Mouse (Mus musculus) spleen, adult 12 weeks (tissue): ENCODE results near the gene Casz1.

ENCODE experiments used
- DNase-seq: peaks from one replicate; pipeline ENCODE4 v3.0.0; 2022; ENCODE audit warnings: low spot score

Gene Casz1

DNA sequence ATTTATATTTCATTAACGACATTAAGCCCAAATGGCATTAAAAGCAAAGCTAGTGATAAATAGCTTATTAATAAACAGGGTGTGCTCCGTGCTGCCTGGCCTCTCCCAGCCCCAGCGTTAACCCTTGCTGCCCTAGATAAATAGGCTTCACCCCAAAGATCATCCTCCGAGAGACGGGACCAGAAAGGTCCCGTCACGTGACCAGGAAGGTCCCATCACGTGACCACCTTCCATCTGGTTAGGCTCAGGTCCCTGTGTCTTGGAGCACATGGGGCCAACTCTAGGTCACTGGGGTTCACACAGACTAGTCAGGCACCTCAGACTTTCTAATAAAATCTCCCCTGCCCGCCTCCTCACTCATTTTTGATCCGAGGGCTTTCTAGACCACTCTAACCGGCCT lies 42.5 kb downstream of the Casz1 start:
- DNase-seq, result no peak

DNA sequence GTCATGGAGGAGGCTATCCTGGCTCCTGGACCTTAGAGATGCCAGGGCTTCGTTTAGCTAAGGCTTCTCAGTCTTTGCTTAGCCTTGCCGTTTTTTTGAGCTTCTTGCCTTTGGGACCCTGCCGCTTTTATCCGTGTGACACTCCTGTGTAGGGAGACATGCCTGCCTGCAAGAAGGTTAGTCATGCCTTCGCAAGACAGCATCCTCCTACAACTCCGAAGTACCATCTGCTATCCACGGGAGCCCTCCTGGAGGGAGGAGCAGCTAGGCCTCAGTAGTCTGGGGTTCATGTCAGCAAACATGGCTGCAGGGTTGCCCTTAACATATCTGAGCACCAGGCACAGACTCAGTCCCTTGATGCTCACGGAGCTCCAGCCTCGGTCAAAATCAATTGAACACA lies 43.4 kb downstream of the Casz1 start:
- DNase-seq, result no peak

DNA sequence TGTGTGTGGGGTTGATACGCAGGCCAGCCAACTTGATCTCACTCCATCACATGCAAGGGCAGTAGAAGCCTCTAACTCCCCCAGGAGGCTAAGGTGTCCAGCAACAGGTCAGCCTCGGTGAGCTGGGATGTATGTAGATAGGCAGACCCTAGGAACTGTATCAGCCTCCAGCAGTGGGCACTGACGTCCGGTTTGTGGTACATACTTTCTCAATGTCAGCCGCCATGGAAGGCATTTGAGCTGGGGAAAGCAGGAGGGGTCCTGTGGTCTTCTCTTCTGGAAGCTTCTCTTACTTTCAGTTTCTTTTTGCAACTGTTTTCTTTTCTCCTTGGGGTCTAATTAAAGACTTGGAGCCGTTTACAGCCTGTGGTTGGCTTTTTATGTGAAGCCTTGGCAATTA lies 45.2 kb downstream of the Casz1 start:
- DNase-seq, result no peak

DNA sequence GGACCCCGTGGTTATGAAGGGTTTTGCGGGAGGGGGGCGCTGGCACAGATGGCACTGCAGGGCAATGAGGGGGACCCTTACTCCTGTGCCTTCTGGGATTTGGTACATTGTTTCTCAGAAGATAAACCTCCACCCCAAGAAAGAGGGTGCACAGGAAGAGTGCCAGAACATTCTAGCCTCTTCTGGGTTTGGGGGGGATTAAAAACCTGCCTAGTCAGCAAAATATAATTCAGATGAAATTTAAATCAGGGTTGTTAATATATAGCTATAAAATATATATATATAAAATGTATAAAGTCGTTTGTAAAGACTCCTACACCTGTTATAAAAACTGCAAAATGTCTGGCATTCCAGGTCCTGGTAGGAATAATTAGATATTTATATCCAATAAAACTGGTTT lies 48.8 kb downstream of the Casz1 start:
- no peak for DNase-seq

DNA sequence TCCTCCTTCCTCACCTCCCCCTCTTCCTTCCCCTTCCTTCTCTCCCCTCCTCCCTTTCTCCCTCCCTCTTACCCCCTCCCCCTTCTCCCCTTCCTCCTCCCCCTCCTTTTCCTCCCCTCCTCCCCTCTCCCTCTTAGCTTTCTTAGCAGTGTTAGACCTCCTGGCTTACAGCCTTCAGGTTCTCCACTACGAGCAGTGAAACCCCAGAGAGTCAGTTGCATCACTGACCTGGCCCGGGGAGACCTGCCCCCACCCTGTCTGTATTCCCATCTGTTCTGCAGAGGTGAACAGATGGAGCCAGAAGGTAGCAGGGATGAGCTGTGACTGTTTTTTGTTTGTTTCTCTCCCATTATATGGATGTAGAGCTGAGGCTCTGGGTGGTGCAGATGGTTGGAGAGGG lies 49.9 kb downstream of the Casz1 start:
- no peak for DNase-seq

DNA sequence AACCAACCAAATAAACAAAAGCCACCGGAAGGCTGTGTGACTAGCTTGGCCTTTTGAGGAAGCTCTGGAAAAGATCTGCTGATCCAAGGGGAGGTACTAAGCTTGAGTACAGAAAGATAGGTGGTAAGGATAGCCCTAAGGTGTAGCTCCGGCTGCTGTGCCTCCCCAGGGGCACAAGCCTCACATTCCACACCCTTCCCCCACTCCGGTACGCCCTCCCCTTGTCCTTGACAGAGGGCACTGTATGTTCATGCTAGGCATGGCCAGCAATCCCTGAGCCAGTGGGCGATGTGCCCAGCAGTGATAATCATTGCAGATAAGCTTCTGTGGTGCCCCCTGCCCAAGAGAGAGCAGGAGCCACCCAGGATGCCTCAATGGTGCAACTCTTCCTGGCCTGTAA lies 51.3 kb downstream of the Casz1 start:
- no peak for DNase-seq

DNA sequence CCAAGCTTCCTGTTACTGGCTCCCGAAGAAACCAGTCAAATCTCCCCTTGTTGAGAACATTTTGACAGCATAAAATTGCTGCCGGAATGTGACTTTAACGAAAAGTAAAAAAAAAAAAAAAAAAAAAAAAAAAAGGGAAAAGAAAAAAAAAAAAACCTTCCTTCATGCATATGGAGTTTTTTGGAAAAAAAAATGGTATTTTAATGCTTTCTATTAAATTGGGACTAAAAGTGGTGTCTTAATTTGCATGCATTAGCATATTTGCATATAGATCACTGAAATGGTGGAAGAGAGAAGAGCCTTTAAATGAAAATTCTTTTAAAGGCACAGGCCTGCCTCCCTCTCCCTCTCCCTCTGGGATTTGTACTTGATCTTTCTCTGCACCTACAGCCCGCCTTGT lies 52.0 kb downstream of the Casz1 start:
- DNase-seq, result no peak

DNA sequence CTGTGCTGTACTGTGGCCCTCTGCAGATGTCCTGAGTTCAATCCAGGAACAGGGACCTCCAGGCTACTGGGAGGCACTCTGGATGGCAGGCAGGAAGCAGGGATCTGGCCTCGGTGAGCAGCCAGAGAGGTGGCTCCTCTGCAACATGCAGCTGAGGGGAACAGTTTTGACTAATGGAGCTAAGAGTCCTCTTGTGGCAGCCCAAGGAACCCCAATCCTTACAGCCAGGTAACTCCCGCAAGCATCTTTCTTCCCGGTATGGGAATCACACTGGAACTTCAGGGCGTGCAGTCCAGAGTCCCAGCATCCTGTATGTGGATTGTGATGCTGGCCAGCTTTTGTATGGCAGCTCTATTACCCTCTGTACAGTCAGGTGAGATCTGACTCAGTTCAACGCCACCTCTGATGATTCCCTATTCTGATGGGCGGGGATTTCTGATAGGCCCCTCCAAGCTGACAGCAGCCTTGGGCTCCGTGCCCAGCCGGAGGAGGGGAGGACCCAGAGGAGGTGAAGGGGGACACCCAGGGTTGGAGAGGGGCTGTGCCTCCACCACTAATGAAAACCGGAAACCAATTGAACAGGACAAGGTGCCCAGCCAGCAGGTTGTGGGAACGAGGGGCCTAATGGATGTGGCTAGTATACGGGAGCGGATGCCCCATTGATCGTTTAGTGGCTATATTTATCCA lies 53.3 kb downstream of the Casz1 start:
- DNase-seq, result no peak

DNA sequence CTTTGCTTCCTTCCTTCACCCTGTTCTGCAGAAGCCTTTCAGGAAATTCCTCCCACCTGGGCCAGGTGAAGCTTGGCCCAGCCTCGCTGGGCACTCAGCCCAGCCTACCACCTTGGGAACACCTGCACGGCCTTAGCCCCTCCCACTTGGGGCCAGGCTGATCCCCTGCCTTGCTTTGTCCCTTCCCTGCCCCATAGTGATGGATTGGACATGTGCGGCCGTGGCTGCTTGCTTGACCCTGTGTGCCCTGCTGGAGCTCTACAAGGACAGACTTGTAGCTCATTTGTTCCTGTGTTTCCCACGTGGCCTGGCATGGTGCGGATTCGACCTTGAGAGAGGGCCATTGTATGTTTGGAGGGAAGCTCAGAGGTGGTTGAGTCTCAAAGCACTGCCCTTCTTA lies 54.0 kb downstream of the Casz1 start:
- no peak for DNase-seq

DNA sequence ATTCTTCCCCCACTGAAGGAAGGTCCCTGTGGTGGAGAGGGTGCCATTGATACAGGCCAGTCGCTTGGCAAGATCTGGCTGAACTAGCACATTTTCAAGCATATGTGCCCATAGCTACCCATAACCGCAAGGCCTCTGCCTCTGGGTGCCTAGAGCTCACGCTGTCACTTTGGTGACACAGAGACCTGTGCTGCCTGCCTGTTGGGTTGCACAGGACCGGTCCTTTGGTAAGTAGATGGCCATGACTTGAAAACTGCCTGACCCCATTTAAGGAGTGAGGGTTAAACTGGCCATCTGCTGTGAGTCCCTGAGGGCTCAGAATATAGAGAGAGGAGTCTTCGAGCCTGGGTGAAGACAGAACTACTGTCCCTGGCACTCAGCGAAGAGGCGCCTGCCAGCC lies 55.2 kb downstream of the Casz1 start:
- no peak for DNase-seq

DNA sequence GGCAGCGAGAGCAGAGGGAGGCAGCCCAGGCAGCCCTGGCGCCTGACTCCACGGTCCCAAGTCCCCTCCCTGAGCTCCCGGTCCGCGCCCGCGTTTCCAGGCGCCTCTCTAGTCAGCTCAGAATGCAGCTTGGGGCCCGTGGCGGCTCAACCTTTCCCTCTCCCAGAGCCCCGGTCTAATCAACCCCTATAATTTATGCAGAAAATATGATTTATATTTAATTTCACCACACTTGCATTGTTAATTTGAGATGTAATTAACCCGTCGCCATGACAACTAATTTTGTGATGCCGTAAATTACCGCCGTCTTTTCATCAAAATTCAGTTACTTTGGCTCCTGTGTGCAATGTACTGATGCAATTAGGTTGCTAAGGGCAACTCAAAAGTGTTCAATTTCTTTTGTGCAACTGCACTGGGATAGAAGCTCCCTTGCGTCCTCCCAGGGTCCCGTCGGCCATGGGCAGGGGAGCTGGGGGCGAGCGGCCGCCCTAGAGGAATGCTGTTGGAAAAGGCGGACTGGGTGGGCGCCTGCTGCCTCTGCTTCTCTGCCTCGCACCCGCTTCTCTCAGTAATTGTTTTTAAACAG lies 55.8 kb downstream of the Casz1 start:
- no peak for DNase-seq

DNA sequence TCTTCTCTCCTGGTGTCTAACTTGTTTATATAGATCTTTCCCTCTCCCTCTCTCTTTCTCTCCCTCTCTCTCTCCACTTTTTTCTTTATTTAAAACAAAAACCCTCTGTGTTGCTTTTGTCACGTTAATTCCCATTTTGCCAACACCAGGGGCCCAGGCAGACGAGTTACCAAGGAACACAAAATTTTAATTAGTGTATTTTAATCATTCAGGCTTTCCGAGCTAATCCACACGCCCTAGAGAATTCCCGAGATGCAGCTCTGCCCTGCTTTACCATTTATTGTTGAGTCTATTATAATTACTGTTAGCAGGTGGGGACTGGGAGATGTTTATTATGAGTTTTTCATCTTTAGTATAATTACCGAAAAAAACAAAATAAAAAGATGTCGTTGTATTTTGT lies 56.4 kb downstream of the Casz1 start:
- no peak for DNase-seq

DNA sequence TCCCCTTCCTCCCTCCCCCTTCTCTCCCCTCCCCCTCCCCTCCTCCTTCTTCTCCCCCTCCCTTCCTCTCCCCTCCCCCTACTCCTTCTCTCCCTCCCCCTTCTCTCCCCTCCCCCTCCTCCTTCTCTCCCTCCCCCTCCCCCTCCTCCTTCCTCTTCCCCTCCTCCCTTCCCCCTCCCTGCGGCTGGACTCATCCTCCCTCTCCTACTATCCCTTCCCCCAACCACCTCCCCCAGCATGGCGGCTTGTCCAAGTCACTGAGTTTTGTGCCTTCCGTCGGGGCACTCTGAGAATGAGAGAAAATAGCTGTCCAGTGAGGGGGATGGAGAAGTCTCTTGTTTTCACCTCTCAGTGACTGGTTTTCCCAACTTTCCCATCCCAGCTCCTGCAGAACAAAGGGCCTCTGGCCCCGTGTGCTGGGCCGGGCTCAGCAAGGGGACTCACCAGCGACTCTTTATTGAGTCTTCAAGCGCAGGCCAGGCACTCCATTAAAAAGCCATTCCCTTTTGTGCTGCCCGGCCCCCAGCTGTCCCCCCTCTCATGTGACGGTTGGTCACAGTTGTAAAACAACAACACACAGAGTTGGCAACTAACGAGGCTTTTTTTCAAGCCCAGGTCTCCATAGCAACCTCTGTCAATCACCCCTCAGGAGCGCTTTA lies 62.7 kb downstream of the Casz1 start:
- DNase-seq, result no peak

DNA sequence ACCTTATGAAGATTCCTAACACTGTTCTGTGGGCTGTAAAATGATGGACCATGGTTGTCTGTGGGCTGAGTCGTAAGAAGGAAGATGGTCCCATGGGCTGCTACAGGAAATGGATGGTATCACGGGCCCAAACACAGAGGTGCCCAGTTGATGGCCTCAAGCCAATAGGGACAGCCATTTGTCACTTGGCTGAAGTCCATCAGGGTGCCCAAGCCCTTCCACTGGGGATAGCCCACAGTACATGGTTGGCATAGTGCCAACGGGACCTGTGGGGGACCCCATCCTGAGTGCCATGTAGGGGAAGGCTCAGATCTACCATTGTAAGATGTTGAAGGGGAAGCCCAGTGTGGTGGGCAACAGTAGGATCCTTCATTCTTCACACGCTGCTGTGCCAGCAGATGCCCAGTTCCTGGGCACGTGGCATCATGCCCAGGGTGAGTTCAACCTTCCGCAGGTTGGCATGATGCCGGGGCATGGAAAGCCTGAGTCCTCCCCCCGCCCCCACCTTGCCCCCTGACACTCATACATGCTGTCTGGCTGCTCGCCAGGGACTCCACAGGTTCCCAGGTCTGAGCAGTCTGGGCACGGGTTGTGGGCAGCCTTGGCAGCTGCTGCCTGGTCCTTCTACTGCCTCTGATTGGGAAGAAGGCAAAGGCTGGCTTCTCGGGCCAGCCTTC lies 63.6 kb downstream of the Casz1 start:
- no peak for DNase-seq

DNA sequence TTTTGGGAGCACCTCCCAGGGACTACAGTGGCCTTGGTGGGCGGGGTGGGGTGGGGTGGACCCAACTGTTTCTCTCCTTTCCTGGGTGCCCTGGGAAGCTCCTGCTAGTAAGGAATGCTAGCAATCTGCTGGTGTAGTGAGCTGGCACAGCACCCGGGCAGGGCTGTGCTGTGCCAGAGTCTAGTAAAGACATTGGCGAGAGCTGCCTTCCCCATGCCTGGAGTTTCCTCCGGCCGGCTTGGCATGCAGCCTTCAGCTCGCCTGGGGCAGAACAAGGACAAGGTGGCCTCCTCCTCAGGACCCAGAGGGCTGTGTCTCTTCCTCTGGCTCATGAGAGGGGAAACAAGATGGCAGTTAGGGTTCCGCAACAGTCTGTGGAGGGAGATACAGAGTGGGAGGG lies 65.3 kb downstream of the Casz1 start:
- DNase-seq, result no peak

DNA sequence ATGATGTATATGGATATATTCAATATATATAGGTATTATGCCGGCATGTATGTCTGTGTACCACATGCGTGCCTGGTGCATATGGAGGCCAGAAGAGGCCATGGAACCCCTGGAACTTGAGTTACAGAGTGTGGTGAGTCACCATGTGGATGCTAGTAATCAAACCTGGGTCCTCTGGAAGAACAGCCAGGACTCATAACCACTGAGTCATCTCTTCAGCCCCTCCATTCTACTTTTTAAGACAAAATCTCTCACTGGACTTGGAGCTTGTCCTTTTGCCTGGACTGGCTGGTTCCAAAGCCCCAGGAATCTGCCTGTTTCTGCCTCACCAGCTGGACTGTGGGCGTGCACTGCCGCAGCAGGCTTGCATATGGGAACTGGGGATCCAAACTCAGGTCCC lies 66.3 kb downstream of the Casz1 start:
- no peak for DNase-seq

DNA sequence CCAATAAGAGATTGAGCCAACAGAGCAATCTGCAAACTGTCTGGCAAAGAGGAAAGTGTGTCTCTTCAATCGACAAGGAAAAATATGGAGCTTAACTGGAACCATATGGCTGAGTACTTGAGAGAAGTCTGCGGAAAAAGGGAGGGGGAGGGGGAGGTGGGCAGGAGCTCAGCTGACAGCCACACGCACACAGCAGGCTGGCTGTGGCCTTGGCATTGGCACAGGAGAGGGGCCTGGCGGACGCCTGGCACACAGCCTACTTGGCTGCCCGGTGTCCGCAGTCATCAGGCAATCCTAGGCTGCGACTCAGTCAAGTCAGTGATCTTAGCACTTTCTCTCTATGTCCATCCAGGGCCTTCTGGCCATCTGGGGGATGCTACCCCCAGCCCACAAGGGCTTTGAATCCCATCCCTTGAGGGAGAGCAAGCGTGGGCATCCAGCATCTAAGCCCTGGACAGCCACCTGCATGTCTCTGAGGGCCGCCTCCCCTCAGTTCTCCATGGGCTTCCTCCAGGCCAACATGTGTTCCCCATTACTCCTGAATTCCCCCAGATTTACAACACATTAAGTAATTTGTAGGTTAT lies 67.6 kb downstream of the Casz1 start:
- DNase-seq, result no peak

DNA sequence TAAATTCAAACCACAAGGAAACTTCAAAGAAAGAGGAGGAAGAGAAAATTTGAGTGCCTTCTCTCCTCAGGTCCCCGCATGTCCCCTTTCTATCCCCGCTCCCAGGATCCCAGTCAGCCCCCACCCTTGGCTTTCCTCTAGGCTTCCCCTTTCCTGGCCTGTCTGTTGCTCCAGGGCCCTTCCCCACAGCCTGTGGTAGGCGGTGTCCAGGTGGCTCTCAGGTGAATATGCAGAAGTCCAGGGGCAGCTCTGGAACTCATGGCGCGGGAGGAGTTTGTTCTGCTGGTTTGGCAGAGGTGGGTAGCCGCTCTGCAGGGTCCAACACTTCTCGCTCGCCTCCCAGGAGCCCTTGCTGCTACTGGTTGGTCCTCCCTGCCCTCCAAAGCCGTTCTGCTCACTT lies 68.1 kb downstream of the Casz1 start:
- no peak for DNase-seq

DNA sequence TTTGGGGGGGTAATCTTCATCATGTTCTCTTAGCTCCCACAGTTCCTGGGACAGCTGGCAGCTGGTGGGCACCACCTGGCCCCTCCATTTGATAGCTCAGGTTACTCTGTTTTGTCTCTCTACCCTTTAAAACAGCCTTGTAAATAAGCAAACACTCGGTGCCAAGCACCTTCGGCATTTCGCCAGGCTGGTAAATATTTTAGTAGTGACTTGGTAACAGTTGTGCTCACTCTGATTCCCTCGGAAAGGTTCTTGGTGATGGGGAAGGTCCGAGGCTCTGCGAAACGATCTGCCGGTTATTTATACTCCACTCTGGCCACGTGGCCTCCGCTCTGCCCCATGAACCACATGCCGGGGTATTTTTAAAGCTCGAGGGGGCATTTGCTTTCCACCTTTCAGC lies 68.6 kb downstream of the Casz1 start:
- no peak for DNase-seq

DNA sequence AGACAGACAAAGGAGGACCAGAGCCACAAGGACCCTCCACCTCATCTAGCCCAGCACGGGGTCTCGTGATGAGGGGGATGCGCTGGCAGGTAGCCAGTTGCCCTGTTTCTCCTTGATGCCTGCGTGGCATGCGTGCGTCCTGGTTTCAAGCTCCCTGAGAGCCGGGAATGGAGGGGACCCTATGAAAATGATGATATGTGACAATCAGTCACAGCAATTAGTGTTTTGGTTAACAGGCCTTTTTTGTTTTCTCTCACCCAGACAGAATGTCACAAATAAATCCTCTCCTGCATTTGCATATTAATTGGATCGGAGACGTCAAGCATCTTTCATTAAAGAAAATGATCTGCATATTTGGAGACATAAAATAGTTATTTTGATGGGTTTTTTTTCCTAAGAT lies 71.9 kb downstream of the Casz1 start:
- DNase-seq, result no peak

DNA sequence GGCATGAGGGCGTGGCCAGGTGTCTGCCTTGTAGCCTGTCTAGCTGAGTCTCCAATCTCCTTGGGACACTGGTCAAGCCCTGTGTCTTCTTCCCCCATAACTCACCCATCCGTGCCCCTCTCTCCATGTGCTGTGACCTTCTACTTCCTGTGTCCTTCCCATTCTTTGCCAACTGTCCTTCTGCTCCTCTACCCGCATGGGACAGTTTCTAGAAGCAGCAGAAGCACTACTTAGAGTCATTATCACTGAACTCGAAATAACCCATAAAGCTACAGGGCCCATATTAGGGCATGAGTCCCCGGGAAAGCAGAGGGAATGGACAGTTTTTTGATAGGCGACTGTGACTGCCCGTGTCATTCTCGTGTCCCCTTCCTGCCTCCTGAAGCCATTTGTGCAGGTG lies 72.6 kb downstream of the Casz1 start:
- no peak for DNase-seq

DNA sequence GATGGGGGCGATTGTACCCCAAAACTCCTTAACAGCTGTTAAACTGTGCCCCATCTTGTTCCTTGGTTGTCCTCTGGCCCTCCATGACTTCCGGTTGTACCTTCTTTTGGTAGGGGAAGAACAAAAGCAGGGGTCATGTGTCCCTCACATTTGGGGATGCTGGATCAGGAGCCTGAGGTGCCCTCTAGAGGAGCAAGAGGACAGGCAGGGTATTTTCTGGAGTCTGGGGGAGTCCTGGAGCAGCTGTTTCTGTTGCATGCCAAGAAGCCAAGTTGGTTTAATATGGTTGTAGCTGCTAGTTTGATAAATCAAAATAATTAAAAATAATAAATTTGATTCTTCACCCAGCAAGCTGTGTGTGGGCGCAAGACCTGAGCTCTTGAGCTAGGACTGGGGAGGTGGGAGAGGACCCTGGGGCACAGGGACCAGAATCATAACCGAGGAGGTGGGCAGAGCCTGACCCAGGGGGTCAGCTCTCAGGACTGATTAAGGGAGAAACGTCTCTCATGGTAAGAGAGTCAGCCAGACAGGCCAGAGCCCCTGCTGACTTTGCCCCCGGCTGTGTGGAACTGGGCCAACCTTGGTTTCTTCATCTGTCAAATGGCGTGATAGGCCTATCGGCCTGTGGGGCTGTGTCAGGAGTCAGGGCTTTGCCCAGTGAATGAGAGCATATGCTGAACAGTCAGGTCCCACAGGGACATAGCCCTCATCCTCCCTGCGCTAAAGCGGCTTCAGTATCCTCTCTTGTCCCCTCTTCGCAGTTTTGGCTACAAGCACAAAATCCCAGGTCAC lies 74.2 kb downstream of the Casz1 start:
- no peak for DNase-seq
